In genomic region chr15:102998608-102999182, GRCm38 (mm10) we compare ENCODE assay signal across 10 mouse cellular contexts. TPM values are rescaled to one million over a fixed set of nuclear protein-coding genes. Genes with fewer than 3 reads are reported as not detected.
A peak's percentile ranks its signal among the peaks of the same experiment; 100 is the strongest.
DNase-seq lines count a peak whose midpoint lies in the region; ATAC-seq and TF ChIP-seq lines count a peak whose summit lies in the region.
"Had no signal": no experiment of that assay in that cellular context is flagged by ENCODE, and none has a peak within 500 bp of the region (broad histone marks: within the 10 kb centered on the region; RNA-seq: fewer than 3 reads in every experiment).

No protein-coding gene starts in this region.

- peaks cover 18% of the 10 kb centered on the region; the same call in 1 of the 2 replicates for H3K4me1 ChIP-seq in lung, embryonic 15.5 days
- peaks cover 15% of the 10 kb centered on the region; the same call in 1 of the 2 replicates for H3K4me1 ChIP-seq in embryonic facial prominence, embryonic 14.5 days (ENCODE audit: control insufficient read depth, insufficient read depth, low read length)
- H3K4me1 ChIP-seq in limb, embryonic 11.5 days (ENCODE audit: control insufficient read depth, insufficient read depth, low read length), result peaks cover 69% of the 10 kb centered on the region
- H3K4me1 ChIP-seq in small intestine, adult 2 months (ENCODE audit: control insufficient read depth, insufficient read depth, insufficient read length, low read length), result peaks cover 3% of the 10 kb centered on the region; the same call in 1 of the 2 replicates

- TF ChIP-seq CTCF in small intestine, adult 2 months (IDR thresholded peaks at IDR 0.05; ENCODE audit: extremely low read depth, insufficient read length, insufficient replicate concordance, low read depth, low read length), result no peak

- H3K9ac ChIP-seq in lung, embryonic 15.5 days, result no peak overlapping the region
- H3K9ac ChIP-seq in embryonic facial prominence, embryonic 14.5 days (ENCODE audit: low read depth, low read length), result no peak overlapping the region
- peak overlapping the region; percentile 61 for H3K9ac ChIP-seq in limb, embryonic 11.5 days (ENCODE audit: low read length)

- no peaks in the 10 kb centered on the region for H3K9me3 ChIP-seq in lung, embryonic 15.5 days
- H3K9me3 ChIP-seq in embryonic facial prominence, embryonic 14.5 days (ENCODE audit: control insufficient read depth, low read length), result no peaks in the 10 kb centered on the region
- no peaks in the 10 kb centered on the region for H3K9me3 ChIP-seq in limb, embryonic 11.5 days (ENCODE audit: control insufficient read depth, low read length)

- no peak overlapping the region for H3K27ac ChIP-seq in lung, embryonic 15.5 days
- H3K27ac ChIP-seq in embryonic facial prominence, embryonic 14.5 days (replicated peaks; ENCODE audit: low read depth, low read length), result no peak overlapping the region
- peak overlapping the region; percentile 90 for H3K27ac ChIP-seq in limb, embryonic 11.5 days (replicated peaks; ENCODE audit: low read depth, low read length)
- H3K27ac ChIP-seq in small intestine, adult 2 months (ENCODE audit: insufficient read depth, low read depth, low read length), result peak overlapping the region; percentile 71

- no peak for TF ChIP-seq POLR2A in small intestine, adult 2 months (IDR thresholded peaks at IDR 0.05; ENCODE audit: low read depth, low read length)

- WGBS in lung, embryonic 15.5 days, result 1% methylated on average over 19 of the region's 19 CpGs
- 1% methylated on average over 17 of the region's 19 CpGs for whole genome bisulfite sequencing in embryonic facial prominence, embryonic 14.5 days
- under 1% methylated on average over 19 of the region's 19 CpGs for WGBS in limb, embryonic 11.5 days
- 2% methylated on average over 19 of the region's 19 CpGs for WGBS in small intestine, adult 2 months

- H3K4me2 ChIP-seq in lung, embryonic 15.5 days, result peak overlapping the region; percentile 60
- H3K4me2 ChIP-seq in embryonic facial prominence, embryonic 14.5 days (ENCODE audit: low read depth, low read length), result peak overlapping the region; percentile 72
- peak overlapping the region; percentile 78 for H3K4me2 ChIP-seq in limb, embryonic 11.5 days (ENCODE audit: low read depth, severe bottlenecking)

- DNase-seq in lung, adult 18-20 months, result no peak
- DNase-seq in embryonic facial prominence, embryonic 14.5 days (ENCODE audit: low spot score), result no peak
- DNase-seq in limb, embryonic 11.5 days (ENCODE audit: low spot score), result no peak
- no peak for DNase-seq in gastrocnemius, postnatal 10 days
- no peak for DNase-seq in cerebellum, adult 9-11 months
- no peak for DNase-seq in layer of hippocampus, postnatal 10 days (ENCODE audit: low spot score in 2 of 2)

- ATAC-seq in lung, embryonic 15.5 days (ENCODE audit: borderline replicate concordance, extremely low read depth, low FRiP score, low TSS enrichment), result 0 out of 2 replicates have a peak, but pooled peaks have one; percentile 20
- ATAC-seq in embryonic facial prominence, embryonic 14.5 days (ENCODE audit: low read depth), result no peak
- ATAC-seq in limb, embryonic 11.5 days (ENCODE audit: insufficient number of reproducible peaks, low FRiP score, low TSS enrichment, low read depth), result peak; percentile 14; the same call in 1 of the 2 replicates

- H3K4me3 ChIP-seq in lung, embryonic 15.5 days, result peak overlapping the region; percentile 41
- H3K4me3 ChIP-seq in embryonic facial prominence, embryonic 14.5 days (ENCODE audit: low read depth, low read length), result peak overlapping the region; percentile 44
- H3K4me3 ChIP-seq in limb, embryonic 11.5 days (ENCODE audit: low read depth, low read length), result peak overlapping the region; percentile 41
- peak overlapping the region; percentile 57 for H3K4me3 ChIP-seq in small intestine, adult 2 months (ENCODE audit: low read depth, low read length)

- peaks cover 100% of the 10 kb centered on the region for H3K27me3 ChIP-seq in lung, embryonic 15.5 days
- peaks cover 99% of the 10 kb centered on the region for H3K27me3 ChIP-seq in embryonic facial prominence, embryonic 14.5 days (replicated peaks; ENCODE audit: control insufficient read depth, insufficient read depth, low read length)
- peaks cover 56% of the 10 kb centered on the region for H3K27me3 ChIP-seq in limb, embryonic 11.5 days (ENCODE audit: control insufficient read depth, insufficient read depth, low read length)
- peaks cover 80% of the 10 kb centered on the region for H3K27me3 ChIP-seq in small intestine, adult 2 months (ENCODE audit: control insufficient read depth, insufficient read depth, low read length)

- no peaks in the 10 kb centered on the region for H3K36me3 ChIP-seq in lung, embryonic 15.5 days
- H3K36me3 ChIP-seq in embryonic facial prominence, embryonic 14.5 days (ENCODE audit: control insufficient read depth, insufficient read depth, low read length), result no peaks in the 10 kb centered on the region
- no peaks in the 10 kb centered on the region for H3K36me3 ChIP-seq in limb, embryonic 11.5 days (ENCODE audit: control insufficient read depth, insufficient read depth, low read length)
- H3K36me3 ChIP-seq in small intestine, adult 2 months (ENCODE audit: control insufficient read depth, insufficient read depth, low read length), result no peaks in the 10 kb centered on the region

RNA-seq across cellular contexts. Expression of gene Hoxc6, which starts 0.6 kb away (rescaled TPM):
- polyA plus RNA-seq in lung, embryonic 15.5 days (2015; fragmentation: Nextera tagmentation; extraction: Ambion mirVana), result 0.20 and 0.26 TPM in 2 replicates
- 0.25 and 0.93 TPM in 2 replicates for polyA plus RNA-seq in embryonic facial prominence, embryonic 14.5 days (2014; fragmentation: Nextera tagmentation; extraction: Ambion mirVana)
- 9.5 and 10.9 TPM in 2 replicates for polyA plus RNA-seq in limb, embryonic 11.5 days (2014; fragmentation: Nextera tagmentation; extraction: Ambion mirVana)
- polyA plus RNA-seq in small intestine, adult 2 months (2012; rRNA removed), result 0.05 and 5.0 TPM in 2 replicates
- total RNA-seq in gastrocnemius, postnatal 10 days (2021), result 10 to 100 TPM in 1 of 2 experiments, 1 to 10 TPM in 1; 5.1 to 10.0 TPM
- not detected for total RNA-seq in layer of hippocampus, postnatal 10 days (2021)
- total RNA-seq: left cerebral cortex, adult 8-10 months had no signal

RNA-seq across cellular contexts. Expression of gene Hoxc8, which starts 8.3 kb away (rescaled TPM):
- polyA plus RNA-seq in lung, embryonic 15.5 days (2015; fragmentation: Nextera tagmentation; extraction: Ambion mirVana), result 0.10 TPM in 1 of 2 replicates, not detected in the other
- polyA plus RNA-seq in embryonic facial prominence, embryonic 14.5 days (2014; fragmentation: Nextera tagmentation; extraction: Ambion mirVana), result 0.14 TPM in 1 of 2 replicates, not detected in the other
- 4.6 and 4.8 TPM in 2 replicates for polyA plus RNA-seq in limb, embryonic 11.5 days (2014; fragmentation: Nextera tagmentation; extraction: Ambion mirVana)
- 1.8 TPM in 1 of 2 replicates, not detected in the other for polyA plus RNA-seq in small intestine, adult 2 months (2012; rRNA removed)
- 1 to 10 TPM; 1.8 to 2.8 TPM for total RNA-seq in gastrocnemius, postnatal 10 days (2021)
- total RNA-seq in layer of hippocampus, postnatal 10 days (2021), result not detected
- total RNA-seq: left cerebral cortex, adult 8-10 months had no signal
- polyA plus RNA-seq: brain, embryonic 14.5 days had no signal

RNA-seq across cellular contexts. Expression of gene Hoxc4, which starts 20.0 kb away (rescaled TPM):
- polyA plus RNA-seq in lung, embryonic 15.5 days (2015; fragmentation: Nextera tagmentation; extraction: Ambion mirVana), result 1.4 and 1.5 TPM in 2 replicates
- polyA plus RNA-seq in embryonic facial prominence, embryonic 14.5 days (2014; fragmentation: Nextera tagmentation; extraction: Ambion mirVana), result 2.5 and 4.0 TPM in 2 replicates
- 5.1 and 6.4 TPM in 2 replicates for polyA plus RNA-seq in limb, embryonic 11.5 days (2014; fragmentation: Nextera tagmentation; extraction: Ambion mirVana)
- 0.38 and 2.1 TPM in 2 replicates for polyA plus RNA-seq in small intestine, adult 2 months (2012; rRNA removed)
- 1 to 10 TPM; 5.3 to 6.3 TPM for total RNA-seq in gastrocnemius, postnatal 10 days (2021)
- not detected for total RNA-seq in layer of hippocampus, postnatal 10 days (2021)
- total RNA-seq: left cerebral cortex, adult 8-10 months had no signal

RNA-seq across cellular contexts. Expression of gene Hoxc9, which starts 22.5 kb away (rescaled TPM):
- 0.06 TPM in 1 of 2 replicates, not detected in the other for polyA plus RNA-seq in lung, embryonic 15.5 days (2015; fragmentation: Nextera tagmentation; extraction: Ambion mirVana)
- polyA plus RNA-seq in embryonic facial prominence, embryonic 14.5 days (2014; fragmentation: Nextera tagmentation; extraction: Ambion mirVana), result not detected in 2 replicates
- 4.4 and 6.1 TPM in 2 replicates for polyA plus RNA-seq in limb, embryonic 11.5 days (2014; fragmentation: Nextera tagmentation; extraction: Ambion mirVana)
- 0.22 TPM in 1 of 2 replicates, not detected in the other for polyA plus RNA-seq in small intestine, adult 2 months (2012; rRNA removed)
- 1 to 10 TPM; 6.5 to 8.2 TPM for total RNA-seq in gastrocnemius, postnatal 10 days (2021)
- not detected for total RNA-seq in layer of hippocampus, postnatal 10 days (2021)
- total RNA-seq: left cerebral cortex, adult 8-10 months had no signal
- polyA plus RNA-seq: brain, embryonic 14.5 days had no signal

RNA-seq across cellular contexts. Expression of gene Hoxc5, which starts 31.5 kb away (rescaled TPM):
- polyA plus RNA-seq in lung, embryonic 15.5 days (2015; fragmentation: Nextera tagmentation; extraction: Ambion mirVana), result 0.57 and 0.72 TPM in 2 replicates
- 0.96 and 2.8 TPM in 2 replicates for polyA plus RNA-seq in embryonic facial prominence, embryonic 14.5 days (2014; fragmentation: Nextera tagmentation; extraction: Ambion mirVana)
- polyA plus RNA-seq in limb, embryonic 11.5 days (2014; fragmentation: Nextera tagmentation; extraction: Ambion mirVana), result 8.3 and 9.1 TPM in 2 replicates
- polyA plus RNA-seq in small intestine, adult 2 months (2012; rRNA removed), result 0.28 and 1.7 TPM in 2 replicates
- total RNA-seq in gastrocnemius, postnatal 10 days (2021), result 1 to 10 TPM; 2.1 to 3.6 TPM
- not detected for total RNA-seq in layer of hippocampus, postnatal 10 days (2021)
- total RNA-seq: left cerebral cortex, adult 8-10 months had no signal

Comparison
In these comparisons a context has a peak if more than half of its experiments do, and no peak if none do; other contexts are left out.
1. H3K27ac ChIP-seq: peak in limb, embryonic 11.5 days (single experiment) and small intestine, adult 2 months (single experiment); none in lung, embryonic 15.5 days (single experiment) and embryonic facial prominence, embryonic 14.5 days (single experiment).
2. Peak in every context shown above with its lines, with median percentiles within 50 percentile points of each other: H3K4me2 ChIP-seq and H3K4me3 ChIP-seq.